Mouse (Mus musculus) ES-E14 (cell line): Measurements from ENCODE around the gene Lsm7. TPM values are rescaled to one million over a fixed set of nuclear protein-coding genes. Genes with fewer than 3 reads are reported as not detected.

Experiments used
- DNase-seq: peaks from one replicate; pipeline ENCODE4 v3.0.0-alpha.2; 2013; ENCODE audit warnings: low read depth, low spot score
- H3K27ac ChIP-seq: 2 replicates; pipeline ENCODE4 v1.5.1; 2012; ENCODE audit warnings: low read depth, mild to moderate bottlenecking, low read length, moderate library complexity, mixed read lengths; ENCODE audit not compliant: poor library complexity, insufficient read depth, severe bottlenecking
- H3K36me3 ChIP-seq: 2 replicates; pipeline ENCODE4 v1.6.1; 2012; ENCODE audit warnings: mild to moderate bottlenecking, low read length, moderate library complexity, mixed read lengths; ENCODE audit not compliant: control insufficient read depth, poor library complexity, insufficient read depth, severe bottlenecking
- H3K4me1 ChIP-seq, 2 experiments: fragments of 150-350 bp in 1 of 2; sonication (generic) in 1 of 2; 2 replicates each; pipeline ENCODE4 v1.6.1; 2012; ENCODE audit warnings: low read length in 2 of 2, mild to moderate bottlenecking in 1 of 2, mixed read lengths in 1 of 2; ENCODE audit not compliant: control insufficient read depth in 2 of 2, insufficient read depth in 2 of 2, poor library complexity in 1 of 2
- H3K4me3 ChIP-seq, 2 experiments: fragments of 150-350 bp in 1 of 2; sonication (generic) in 1 of 2; 2 replicates each; pipeline ENCODE4 v1.5.1; 2012; ENCODE audit warnings: low read length in 2 of 2, low read depth in 1 of 2, mild to moderate bottlenecking in 1 of 2, mixed read lengths in 1 of 2; ENCODE audit not compliant: insufficient read depth in 1 of 2, poor library complexity in 1 of 2, severe bottlenecking in 1 of 2
- H3K9ac ChIP-seq: 2 replicates; pipeline ENCODE4 v1.6.1; 2012; ENCODE audit warnings: low read depth, mild to moderate bottlenecking, low read length, mixed read lengths; ENCODE audit not compliant: poor library complexity, insufficient read depth, severe bottlenecking
- H3K9me3 ChIP-seq: fragments of 150-350 bp; sonication (generic); 2 replicates; pipeline ENCODE4 v1.6.1; 2012; ENCODE audit warnings: low read depth, mild to moderate bottlenecking, low read length; ENCODE audit not compliant: control insufficient read depth, insufficient read depth
- CHD2 ChIP-seq: IDR thresholded peaks from 2 replicates; pipeline ENCODE4 v1.6.1; 2014; ENCODE audit warnings: mild to moderate bottlenecking, low read depth, low read length, inconsistent platforms
- HCFC1 ChIP-seq: IDR thresholded peaks from 2 replicates; pipeline ENCODE4 v1.6.1; 2012; ENCODE audit warnings: low read length, inconsistent platforms, borderline replicate concordance; ENCODE audit not compliant: insufficient read depth
- MAFK ChIP-seq: IDR thresholded peaks from 2 replicates; pipeline ENCODE4 v1.6.1; 2014; ENCODE audit warnings: mild to moderate bottlenecking, low read depth, low read length, inconsistent platforms; ENCODE audit not compliant: insufficient read depth
- ZC3H11A ChIP-seq: IDR thresholded peaks from 2 replicates; pipeline ENCODE4 v1.6.1; 2012; ENCODE audit warnings: low read depth, mild to moderate bottlenecking, inconsistent platforms, low read length, borderline replicate concordance
- ZNF384 ChIP-seq: IDR thresholded peaks from 2 replicates; pipeline ENCODE4 v1.6.1; 2012; ENCODE audit warnings: low read depth, low read length, inconsistent platforms
- in situ Hi-C, 2 experiments: fragments of 600-800 bp; cut with MboI; formaldehyde crosslinking; loops; one replicate each; pipeline ENCODE4 v1.15.1; 2025; ENCODE audit warnings: low sequenced_read_pairs in 2 of 2, inconsistent platforms in 1 of 2; ENCODE audit not compliant: unreplicated experiment in 2 of 2
- total RNA-seq: library from RNA; depleted of rRNA; stranded (reverse); fragments of 300-350 nt; gene quantifications from 2 replicates; pipeline ENCODE4 v1.2.3, GENCODE M21; 2012

The Lsm7 gene
- total RNA-seq, 1 experiment = 385 TPM

GRCm38 (mm10) chr10:80899591-80900317, 44.7 kb upstream of the Lsm7 start:
- no peak for DNase-seq
- Histone ChIP-seq H3K9ac (peak overlapping the region; percentile 92), H3K4me3 (peak overlapping the region; percentile 84 to 94), H3K27ac (peak overlapping the region; percentile 37; the same call in 1 of the 2 replicates), H3K4me1 (peaks cover 0 to 22% of the 10 kb centered on the region in 2 experiments; a peak in 1 of 4 replicates), H3K9me3 (no peaks in the 10 kb centered on the region), H3K36me3 (peaks cover 38% of the 10 kb centered on the region)
- TF ChIP-seq CHD2 (no peak), HCFC1 (0 out of 2 replicates have a peak, but pooled peaks have one; percentile 10)
- in situ Hi-C loops = no loop called here

GRCm38 (mm10) chr10:80899074-80899473, 44.1 kb upstream of the Lsm7 start:
- DNase-seq = no peak
- TF ChIP-seq MAFK (no peak), ZNF384 (no peak), HCFC1 (no peak), ZC3H11A (no peak), CHD2 (no peak)
- Histone ChIP-seq H3K9me3 (no peaks in the 10 kb centered on the region), H3K27ac (no peak overlapping the region), H3K9ac (peak overlapping the region; percentile 92; the same call in 1 of the 2 replicates), H3K36me3 (peaks cover 31% of the 10 kb centered on the region), H3K4me1 (peaks cover 0 to 16% of the 10 kb centered on the region in 2 experiments; a peak in 1 of 4 replicates), H3K4me3 (peak overlapping the region in 1 of 2 experiments; percentile 94; a peak in 1 of 4 replicates)
- in situ Hi-C loops = no loop called here

GRCm38 (mm10) chr10:80897861-80898510, 43.0 kb upstream of the Lsm7 start:
- in situ Hi-C loops = no loop called here
- DNase-seq = peak; percentile 37

GRCm38 (mm10) chr10:80896581-80897485, 41.8 kb upstream of the Lsm7 start:
- H3K4me3 ChIP-seq = no peak overlapping the region; a peak in 1 of 4 replicates
- peaks cover 14% of the 10 kb centered on the region for H3K36me3 ChIP-seq
- no peaks in the 10 kb centered on the region for H3K9me3 ChIP-seq
- in situ Hi-C loops = no loop called here
- peaks cover 0 to 14% of the 10 kb centered on the region in 2 experiments; a peak in 1 of 4 replicates for H3K4me1 ChIP-seq
- no peak for TF ChIP-seq HCFC1
- TF ChIP-seq MAFK = no peak
- TF ChIP-seq ZNF384 = no peak
- no peak for TF ChIP-seq CHD2
- no peak for TF ChIP-seq ZC3H11A
- no peak overlapping the region for H3K27ac ChIP-seq
- no peak overlapping the region for H3K9ac ChIP-seq
- no peak for DNase-seq

More at GRCm38 (mm10) chr10:80897861-80898510, 43.0 kb upstream of the Lsm7 start:
- Histone ChIP-seq H3K27ac (no peak overlapping the region), H3K9ac (peak overlapping the region; percentile 44), H3K9me3 (no peaks in the 10 kb centered on the region), H3K36me3 (peaks cover 20% of the 10 kb centered on the region), H3K4me1 (peaks cover 0 to 14% of the 10 kb centered on the region in 2 experiments; a peak in 1 of 4 replicates), H3K4me3 (peak overlapping the region; percentile 34 to 50)
- TF ChIP-seq MAFK (no peak), HCFC1 (no peak), ZNF384 (no peak), ZC3H11A (no peak), CHD2 (no peak)
